Mouse (Mus musculus) mesoderm, embryonic 11.5 days (tissue): ENCODE measurements at regions not wholly inside any gene's neighbourhood (a gene's known extent, or its start where the extent isn't known, plus 50 kb on each side); places are given as distances from the start of the nearest gene placed in this dataset.
"Not testable (repeated sequence)": the region's sequence is repeated elsewhere in the genome, so short reads cannot be mapped to it uniquely, and the experiment has no call there.

ENCODE experiments used
- DNase-seq: peaks from one replicate; pipeline ENCODE4 v3.0.0-alpha.2; 2012; ENCODE audit warnings: low read depth, low spot score

DNA sequence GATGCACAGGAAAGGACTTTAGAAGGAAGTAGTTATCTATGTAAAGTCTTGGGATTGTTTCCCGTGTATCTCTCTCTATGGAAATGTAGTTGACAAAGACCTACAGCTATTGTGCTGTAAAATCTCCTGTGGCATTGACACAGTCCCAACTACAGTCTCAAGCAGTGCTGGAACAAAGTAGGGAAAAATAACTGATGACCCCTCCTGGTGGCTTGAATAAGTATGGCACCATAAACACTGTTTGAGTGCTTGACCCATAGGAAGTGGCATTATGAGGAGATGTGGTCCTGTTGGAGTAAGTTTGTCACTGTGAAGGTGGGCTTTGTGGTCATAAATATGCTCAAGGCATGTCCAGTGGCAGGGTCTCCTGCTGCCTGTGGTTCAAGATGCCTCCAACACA is 928.4 kb upstream of the Mms22l start:
- peak; percentile 6 for DNase-seq

DNA sequence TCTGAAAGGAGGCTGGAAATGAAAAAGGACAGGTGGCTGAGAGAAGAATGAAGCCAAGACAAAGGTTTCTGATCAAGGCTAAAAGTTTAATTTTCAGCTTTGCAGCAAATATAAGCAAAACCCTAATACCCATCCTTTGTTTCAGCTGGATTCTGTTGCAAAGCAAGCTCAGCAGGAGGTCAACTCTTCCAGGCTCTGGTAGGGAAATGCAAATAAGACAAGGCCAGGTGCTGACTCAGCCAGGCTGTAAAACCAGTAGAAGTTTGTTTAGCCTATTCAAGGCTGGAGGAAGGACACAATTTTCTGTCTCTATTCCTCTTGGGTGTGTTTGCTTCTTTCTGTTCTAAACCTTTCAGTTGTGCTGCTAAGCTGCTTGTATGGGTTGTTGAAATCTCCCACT is 923.2 kb upstream of the Mms22l start:
- DNase-seq: no peak

DNA sequence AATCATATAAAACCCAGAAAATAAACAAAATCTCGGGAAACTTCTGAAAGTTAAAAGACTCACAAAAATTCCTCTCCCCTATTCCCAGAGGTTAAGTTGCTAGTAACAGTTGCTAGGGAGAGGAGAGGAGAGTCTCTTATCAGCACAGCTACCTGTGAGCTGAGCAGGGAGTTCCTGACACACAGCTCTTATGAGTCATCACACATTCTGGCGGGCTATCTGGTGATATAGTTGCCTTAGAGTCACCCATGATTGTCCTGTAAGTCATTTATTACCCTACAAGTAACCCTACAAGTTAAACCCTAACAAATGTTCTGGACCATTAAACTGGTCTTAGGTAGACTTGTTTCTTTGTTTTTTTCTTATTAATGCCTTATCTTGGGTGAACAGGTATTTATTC is 908.8 kb upstream of the Mms22l start:
- no peak for DNase-seq

DNA sequence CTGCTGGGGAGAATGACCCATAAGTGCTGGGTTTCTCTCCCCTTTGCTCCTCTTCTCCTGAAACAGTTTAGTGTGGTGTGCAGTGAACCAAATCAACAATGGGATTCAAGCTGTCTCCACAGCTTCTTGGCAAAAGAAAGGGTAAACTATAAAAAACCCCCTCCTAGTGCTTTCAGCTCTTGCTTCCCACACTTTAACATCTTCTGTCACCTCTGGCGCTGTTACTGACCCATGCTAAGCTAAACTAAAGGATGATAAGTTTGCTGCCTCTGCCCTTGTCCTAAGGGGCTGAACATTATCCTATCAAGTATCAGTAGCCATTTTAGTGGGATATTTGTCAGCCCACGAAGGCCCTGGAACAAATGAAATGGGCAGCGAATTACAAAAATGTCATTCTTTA is 905.4 kb upstream of the Mms22l start:
- peak; percentile 52 for DNase-seq

DNA sequence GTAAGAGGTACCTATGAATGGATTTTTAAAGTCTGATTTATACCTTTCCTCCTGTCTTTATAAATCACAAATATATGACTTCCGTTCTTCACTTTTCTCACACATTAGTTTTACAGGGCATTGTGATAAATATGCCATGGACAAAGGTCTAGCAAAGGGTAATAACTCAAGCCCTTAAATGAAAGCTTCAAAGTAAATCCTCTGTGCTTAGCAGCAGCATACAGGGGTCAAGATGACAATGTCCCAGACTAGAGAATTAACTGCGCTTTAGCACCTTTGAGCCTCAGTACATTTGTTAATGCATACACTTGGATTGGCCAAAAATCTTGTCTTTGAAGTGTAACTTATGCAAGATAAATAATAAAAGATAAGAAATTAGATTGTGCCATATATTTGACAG is 904.7 kb upstream of the Mms22l start:
- peak; percentile 56 for DNase-seq

DNA sequence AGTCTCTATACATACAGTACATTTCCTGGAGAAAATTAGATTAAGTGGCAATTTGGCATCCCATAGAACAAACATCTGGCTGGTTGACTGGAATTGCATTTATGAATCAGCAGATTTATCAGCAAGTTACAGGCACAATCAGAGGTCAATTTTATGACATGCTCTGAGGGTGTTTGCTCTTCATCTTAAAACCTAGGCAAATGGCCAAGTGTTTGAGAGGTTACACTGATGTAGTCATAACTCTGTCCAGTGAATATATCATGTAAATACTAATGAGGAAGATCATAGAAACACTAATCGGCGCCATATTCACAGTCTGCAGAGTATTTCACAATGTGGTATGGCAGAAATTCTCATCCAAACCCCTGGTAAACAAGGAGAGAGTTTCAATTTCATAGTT is 896.2 kb upstream of the Mms22l start:
- DNase-seq: no peak

DNA sequence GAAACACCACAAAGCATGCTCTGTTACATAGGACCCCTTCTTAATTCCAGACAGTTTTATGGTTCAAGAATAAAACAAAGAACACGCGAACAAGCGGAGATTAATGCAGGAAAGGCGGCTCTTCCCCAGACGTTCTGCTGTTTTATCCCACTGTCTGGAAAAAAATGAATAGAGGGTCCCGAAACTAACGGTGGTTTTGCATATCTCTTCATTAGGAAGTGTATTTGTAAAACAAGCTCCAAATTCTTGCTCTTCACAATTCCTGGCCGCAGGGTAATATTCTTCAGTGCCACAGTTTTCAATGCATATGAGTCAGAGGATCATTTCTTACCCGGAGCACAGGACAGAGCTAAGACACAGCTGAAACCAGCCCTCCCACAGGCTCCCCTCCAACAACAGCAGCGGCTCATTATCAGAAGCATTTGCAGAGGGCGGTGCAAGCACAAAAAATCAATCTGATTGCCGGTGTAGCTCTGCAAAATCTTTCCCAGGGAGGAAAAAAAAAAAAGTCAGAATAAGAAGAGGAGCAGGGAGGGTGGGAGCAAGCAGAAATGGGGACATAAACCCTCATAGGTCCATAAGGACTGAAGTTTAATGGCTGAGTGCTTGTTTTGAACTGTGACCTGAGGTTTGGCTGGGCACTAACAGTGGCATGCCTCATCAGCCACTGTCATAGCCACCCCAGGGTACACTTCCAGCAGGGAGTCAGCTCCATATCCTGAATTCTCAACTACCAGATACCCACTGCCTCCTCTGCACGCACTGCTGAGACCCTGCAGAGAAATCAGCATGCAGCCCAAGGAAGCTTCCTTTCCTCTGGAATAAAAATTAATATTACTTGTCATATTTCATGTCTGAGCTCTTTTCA is 894.6 kb upstream of the Mms22l start:
- peak; percentile 43 for DNase-seq

DNA sequence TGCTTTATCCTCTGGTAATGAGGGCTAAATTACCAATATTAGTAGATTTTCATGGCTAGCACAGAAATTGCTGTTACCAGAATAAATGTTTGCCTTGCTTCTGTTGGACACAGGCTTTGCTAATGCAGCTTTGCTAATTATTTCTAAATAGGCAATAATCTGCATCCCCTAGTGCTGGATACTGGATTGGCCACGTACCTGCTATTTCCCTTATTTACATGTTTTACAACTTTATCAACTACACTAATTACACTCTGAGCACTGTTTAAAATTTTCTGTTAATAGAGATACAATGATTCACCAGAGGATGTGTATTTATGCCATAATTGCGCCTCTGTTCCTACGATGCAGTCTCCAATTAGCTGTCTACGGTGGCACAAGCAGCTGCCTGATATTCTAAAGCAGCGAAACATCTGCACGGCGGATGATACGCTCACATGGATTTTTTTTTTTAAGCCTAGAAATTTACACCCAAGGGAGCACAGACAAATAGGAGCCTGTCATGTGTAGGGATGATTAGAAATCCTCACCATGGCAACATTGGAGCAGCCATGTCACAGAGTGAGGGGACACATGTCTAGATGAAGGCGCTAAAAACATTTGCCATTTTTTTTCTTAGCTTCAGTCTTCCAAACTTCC is 893.8 kb upstream of the Mms22l start:
- peak; percentile 45 for DNase-seq

DNA sequence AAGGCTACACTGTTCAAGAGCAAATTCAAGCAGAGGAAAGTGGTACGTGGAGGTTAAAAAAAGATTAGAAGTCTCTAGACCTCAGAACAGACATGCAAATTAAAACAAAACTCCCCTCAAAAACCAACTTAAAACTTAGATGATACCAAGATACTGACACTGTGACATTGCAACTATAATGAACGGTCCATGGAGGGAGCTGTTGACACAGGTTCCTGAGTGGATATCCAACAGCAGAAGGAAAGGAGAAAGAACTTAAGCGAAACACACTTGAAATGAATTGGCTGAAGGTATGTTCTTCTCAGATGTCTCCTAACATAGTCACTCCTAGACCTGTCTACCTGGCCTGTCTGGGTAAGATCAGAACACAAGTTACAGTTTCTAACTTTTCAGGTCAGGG is 888.9 kb upstream of the Mms22l start:
- DNase-seq: no peak

DNA sequence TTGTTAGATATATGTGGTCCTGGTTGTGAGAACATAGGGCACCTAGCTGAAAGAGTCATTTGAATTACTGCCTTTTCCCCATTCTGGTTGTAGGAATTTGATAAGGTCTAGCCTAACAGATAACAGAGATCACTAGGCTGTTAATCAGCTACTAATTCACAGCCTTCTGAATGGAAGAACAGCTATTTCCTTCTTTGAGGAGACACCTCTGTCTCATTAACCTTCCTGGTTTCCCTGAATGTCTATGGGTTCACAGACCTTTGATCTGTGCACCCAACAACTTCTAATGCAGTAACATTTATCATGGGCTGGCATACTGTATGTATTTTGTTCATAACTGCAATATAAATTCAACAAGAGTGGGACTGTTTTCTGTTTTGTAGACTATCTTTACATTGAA is 875.0 kb upstream of the Mms22l start:
- DNase-seq: no peak

DNA sequence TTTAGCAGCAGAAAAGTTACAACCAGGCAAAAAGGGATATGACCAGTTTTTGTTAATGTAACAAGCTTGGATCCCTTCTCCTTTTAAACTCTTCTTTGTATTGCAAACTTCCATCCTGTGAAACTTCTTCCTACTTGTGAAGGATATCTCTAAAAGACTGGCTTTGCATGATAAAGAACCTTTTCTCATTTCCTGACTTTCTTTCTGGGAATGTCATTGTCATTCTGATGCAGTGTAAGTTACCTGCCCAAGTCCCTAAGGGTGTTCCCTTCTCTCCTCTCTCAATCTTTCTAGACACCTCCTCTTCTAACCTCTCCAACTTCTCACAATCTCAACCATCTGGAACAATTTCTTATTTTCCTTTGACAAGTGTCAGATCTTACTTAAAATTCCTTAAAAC is 874.0 kb upstream of the Mms22l start:
- DNase-seq: no peak

DNA sequence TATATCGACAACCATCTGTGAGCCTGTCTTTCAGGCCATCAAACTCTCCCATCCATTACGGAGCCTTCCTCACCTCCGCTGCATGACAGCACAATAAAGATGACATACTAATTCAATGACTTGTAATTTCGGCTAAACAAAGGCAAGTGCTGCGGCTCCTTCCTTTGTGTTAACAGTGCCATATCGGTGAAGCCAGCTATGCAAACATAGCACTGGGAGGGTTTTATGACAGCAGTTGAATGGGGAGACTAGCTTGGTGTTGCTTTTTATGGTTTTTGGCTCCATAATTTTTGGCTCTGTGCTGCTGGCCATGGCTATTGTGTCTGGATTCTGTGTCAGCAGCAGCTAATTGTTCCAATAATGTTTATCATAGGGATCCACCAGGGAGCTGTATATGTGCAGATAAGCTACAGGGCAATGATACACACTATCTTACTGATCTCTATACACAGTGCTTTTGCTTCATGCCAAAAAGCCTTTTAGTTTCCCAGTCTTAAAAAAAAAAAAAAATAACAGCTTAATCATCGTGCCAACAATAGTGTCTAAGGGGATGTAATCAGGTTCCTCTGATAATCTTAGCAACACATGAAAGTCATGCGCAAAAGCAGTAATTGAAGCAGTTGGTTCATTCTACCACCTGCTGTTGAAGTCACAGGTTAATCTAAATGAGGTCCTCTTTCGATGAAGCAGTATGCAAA is 859.9 kb upstream of the Mms22l start:
- peak; percentile 41 for DNase-seq

DNA sequence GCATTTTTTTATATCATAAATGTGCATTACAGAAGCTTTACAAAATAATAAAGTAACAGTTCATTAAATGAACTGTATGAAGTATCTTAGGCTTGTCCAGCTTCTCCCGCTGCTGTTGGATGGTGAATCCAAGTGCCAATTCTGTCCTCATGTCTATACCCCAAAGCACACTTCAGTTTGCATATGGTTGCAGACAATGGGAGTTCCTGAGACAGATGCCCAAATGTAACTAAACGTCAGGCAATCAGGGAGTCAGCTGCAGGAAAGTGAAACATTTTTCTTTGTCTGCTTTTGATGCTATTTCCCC is 859.4 kb upstream of the Mms22l start:
- DNase-seq: no peak

DNA sequence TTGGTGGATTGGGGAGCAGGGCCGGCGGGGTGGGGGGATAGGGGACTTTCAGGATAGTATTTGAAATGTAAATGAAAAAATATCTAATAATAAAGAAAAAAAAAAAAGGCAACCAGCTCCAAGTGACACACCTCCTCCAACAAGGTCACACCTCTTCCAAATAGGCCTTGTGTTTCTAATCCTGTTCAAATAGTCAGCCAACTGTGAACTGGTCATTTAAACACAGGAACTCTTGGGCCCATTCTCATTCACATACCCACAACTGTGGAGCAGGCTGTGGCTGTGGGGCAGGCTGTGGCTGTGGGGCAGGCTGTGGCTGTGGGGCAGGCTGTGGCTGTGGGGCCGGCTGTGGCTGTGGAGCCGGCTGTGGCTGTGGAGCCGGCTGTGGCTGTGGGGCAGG is 839.6 kb upstream of the Mms22l start:
- not testable (repeated sequence) for DNase-seq

DNA sequence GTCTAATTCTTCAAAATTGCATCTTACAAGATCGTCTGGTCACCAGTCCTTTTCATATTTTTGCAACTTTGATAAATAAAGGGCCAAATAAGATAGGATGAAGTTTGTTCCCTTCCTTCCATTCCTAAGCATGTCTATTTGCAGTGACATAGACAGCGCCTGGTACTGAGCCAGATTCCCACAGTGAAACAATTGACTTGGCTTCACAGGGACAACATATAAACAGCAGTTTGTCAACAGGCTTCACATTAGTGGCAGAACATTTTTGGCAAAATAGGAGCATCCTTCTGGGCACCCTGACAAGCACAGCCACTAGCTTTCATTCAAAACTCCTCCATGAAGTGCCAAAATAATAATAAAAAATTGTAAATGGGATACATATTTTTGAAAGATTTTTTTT is 827.4 kb upstream of the Mms22l start:
- DNase-seq: no peak

DNA sequence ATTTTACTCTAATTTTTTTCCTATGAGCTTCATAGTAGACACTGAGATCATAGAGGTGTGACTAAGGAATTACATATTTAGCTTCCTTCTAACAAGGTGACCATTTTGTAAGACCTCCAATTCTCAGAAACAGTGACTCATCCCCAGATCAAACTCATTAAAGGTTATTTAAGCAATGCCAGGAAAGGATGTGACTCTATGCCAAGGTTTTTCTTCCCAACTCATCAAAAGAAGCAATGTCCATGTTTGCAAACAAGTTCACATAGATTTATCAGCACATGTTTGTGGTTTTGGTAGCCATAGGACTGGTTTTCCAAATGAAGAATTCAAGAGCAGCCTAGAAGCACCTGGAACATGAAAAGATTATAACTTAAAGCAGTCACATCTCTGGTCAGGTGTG is 792.6 kb upstream of the Mms22l start:
- no peak for DNase-seq

DNA sequence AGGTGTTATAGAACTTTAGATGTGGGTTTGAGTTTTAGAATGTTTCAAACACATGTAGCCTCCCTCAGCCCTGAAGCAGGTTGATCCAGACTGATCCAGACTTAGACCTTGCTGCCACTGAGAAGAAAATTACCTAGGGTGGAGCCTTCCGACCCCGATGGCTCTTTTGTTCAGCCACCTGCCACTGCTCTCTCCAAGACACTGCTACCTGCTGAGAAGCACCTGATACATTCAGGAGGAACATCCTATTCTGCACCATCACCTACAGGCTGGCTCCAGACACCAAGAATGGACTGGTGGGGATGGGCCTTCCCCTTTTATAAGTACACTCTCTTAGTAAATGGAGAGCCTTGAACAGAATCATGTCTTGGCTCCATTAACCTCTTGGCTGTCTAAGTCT is 785.5 kb upstream of the Mms22l start:
- DNase-seq: no peak

DNA sequence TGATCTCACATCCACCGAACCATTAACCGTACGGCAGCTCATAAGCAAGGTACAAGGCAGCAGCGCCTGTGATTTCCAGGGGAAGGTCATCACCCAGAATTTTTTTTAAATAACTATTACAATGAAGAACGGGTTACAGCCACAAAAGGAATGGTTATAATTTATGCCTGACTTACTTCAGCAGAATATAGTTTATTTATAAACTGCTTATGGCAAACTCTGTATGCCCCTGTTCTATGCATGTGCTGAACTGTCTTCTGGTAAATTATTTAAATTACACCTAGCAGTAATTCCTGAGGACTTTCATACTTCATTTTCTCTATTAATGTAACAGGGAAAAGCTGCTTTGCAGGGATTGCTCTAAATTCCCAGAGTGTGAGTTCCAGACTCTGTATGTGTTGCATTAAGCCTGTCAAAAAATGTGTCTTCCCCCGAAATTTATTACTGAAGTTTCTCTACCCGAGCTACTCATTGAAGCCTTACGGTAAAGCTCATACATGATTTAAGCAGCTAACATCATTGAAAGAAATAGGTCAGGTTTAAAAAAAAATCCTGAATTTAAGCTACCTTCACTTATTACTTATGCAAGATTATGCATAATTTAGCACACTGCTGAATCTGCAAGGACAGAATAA is 782.4 kb upstream of the Mms22l start:
- no peak for DNase-seq

DNA sequence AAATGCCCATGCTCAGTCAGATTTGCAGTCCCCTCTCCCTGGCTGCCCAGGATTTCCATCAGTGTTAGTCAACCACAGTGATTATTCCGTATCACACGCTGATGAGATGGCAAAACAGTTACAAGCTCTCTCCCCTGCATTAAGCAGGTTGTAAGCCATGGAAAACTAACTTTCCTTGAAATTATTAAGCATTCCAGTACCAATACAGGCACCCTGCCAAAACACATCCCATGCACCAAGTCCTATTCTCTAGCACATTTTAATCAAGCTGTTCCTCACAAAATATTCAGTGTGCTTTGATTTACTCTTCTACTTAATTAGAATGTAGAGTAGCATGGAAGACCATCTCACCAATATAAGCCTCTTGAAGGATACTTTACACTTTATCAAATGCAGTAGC is 768.4 kb upstream of the Mms22l start:
- DNase-seq: no peak

DNA sequence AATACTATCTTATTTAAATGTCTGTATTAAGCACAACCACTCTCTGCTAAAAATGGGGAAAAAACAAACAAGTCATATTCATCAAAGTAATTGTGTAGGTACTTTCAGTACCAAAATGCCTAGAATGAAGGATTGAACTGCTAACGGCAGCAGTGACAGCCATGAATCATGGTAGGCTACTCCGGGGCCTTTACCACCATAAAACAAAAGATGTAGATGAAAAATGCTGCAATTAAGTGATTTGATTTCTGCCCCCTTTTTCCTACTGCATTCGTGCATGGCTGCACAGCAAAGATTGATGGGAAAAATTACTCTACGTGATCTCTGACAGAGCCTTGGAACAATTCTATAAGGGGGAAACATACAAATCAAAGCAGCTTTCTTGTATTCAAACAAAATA is 763.8 kb upstream of the Mms22l start:
- peak; percentile 20 for DNase-seq

DNA sequence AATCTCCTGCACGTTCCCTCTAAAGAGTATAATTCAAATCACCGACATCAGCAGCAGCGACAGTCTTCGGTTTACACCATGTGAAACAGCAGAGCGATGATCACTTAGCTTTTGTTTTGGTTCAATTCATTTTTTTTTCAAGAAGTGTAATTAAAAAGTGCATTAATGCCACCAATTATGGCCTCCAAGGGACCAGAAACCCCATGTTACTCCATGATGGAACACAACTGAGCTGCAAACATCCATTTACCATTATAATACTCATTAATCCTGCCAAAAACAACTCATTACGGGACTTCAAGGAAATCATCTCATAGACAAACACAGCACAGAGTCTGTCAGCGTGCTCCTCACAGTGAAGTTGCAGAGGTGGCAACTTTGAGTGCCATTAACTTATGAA is 752.2 kb upstream of the Mms22l start:
- no peak for DNase-seq

DNA sequence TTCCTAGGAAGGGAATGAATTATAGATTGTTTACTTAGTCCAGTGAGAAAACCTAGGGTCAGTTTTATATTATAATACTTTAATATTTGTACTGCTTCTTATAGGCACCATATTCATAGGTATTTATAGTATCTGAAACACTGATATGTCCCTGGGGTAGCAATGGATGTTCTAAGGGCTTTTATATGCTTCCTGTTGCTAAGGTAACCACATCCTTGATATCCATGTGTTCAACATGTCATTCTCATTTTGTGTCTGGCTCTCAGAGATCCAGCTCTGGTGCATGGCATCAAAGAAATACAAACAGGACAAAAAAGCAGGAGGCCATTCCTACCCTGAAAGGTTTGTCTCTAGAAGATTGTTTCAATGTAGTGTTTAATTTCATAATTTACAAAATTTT is 738.2 kb upstream of the Mms22l start:
- DNase-seq: no peak
